Mouse (Mus musculus) large intestine, adult 2 months (tissue): ENCODE data around the gene Gfap. TPM values are rescaled to one million over a fixed set of nuclear protein-coding genes. Genes with fewer than 3 reads are reported as not detected.

Source experiments
- DNase-seq: peaks from one replicate; pipeline ENCODE4 v3.0.0-alpha.2; 2012; ENCODE audit warnings: low read depth, low spot score
- WGBS: fragments of 180-500 bp; shearing (Covaris S2); methylation state at CpG from one replicate; pipeline ENCODE4 v1.1.7; 2018; 5-methylcytosine and 5-hydroxymethylcytosine counted together
- polyA plus RNA-seq: library from polyadenylated mRNA; depleted of rRNA; stranded (reverse); fragments of >200 nt; gene quantifications from 2 replicates; pipeline ENCODE4 v1.2.3, GENCODE M21; 2012; rRNA removed

Gfap gene
- 0.91 and 1.0 TPM in 2 replicates for polyA plus RNA-seq

GRCm38 (mm10) chr11:102900763-102901162 lies at the start of gene Gfap:
Gfap (minus strand) TSS chr11:102900912.
- DNase-seq = peak; percentile 59
- 4% methylated on average over 7 of the region's 7 CpGs for WGBS

GRCm38 (mm10) chr11:102948043-102948961 lies 47.6 kb upstream of the Gfap start:
- WGBS = 5% methylated on average over 51 of the region's 51 CpGs
- no peak for DNase-seq

- WGBS = 8% methylated on average over 8 of the region's 8 CpGs
- DNase-seq = no peak
These were observed 46.3 kb upstream of the Gfap start for GRCm38 (mm10) chr11:102946992-102947343.

- DNase-seq = peak; percentile 35
- 2% methylated on average over 86 of the region's 87 CpGs for WGBS
These were observed 45.7 kb upstream of the Gfap start, which contains the start of gene C1ql1 for GRCm38 (mm10) chr11:102946265-102946991. C1ql1 (minus strand) TSS chr11:102946688.

- DNase-seq = no peak
- WGBS = 5% methylated on average over 53 of the region's 54 CpGs
These were observed 44.9 kb upstream of the Gfap start for GRCm38 (mm10) chr11:102945306-102946264.

GRCm38 (mm10) chr11:102941236-102941635 lies 40.5 kb upstream of the Gfap start:
- WGBS = 60% methylated on average over 6 of the region's 6 CpGs
- DNase-seq = no peak

- WGBS = 22% methylated on average over 13 of the region's 13 CpGs
- no peak for DNase-seq
These were observed 38.4 kb upstream of the Gfap start for GRCm38 (mm10) chr11:102939024-102939675.

GRCm38 (mm10) chr11:102937529-102938182 lies 36.9 kb upstream of the Gfap start:
- WGBS = 67% methylated on average over 3 of the region's 3 CpGs
- no peak for DNase-seq

- DNase-seq = no peak
- WGBS = 34% methylated on average over 4 of the region's 4 CpGs
These were observed 35.6 kb upstream of the Gfap start for GRCm38 (mm10) chr11:102936272-102936671.

GRCm38 (mm10) chr11:102930672-102931071 lies 30.0 kb upstream of the Gfap start:
- 85% methylated on average over 10 of the region's 10 CpGs for WGBS
- no peak for DNase-seq

- DNase-seq = peak; percentile 27
- 4% methylated on average over 10 of the region's 10 CpGs for WGBS
These were observed 24.6 kb upstream of the Gfap start for GRCm38 (mm10) chr11:102925351-102925717.

- peak; percentile 85 for DNase-seq
- under 1% methylated on average over 62 of the region's 62 CpGs for WGBS
These were observed 24.0 kb upstream of the Gfap start, which contains the start of gene Kif18b for GRCm38 (mm10) chr11:102924557-102925350. Kif18b (minus strand) TSS chr11:102925124.

- 77% methylated on average over 6 of the region's 6 CpGs for WGBS
- DNase-seq = no peak
These were observed 20.8 kb upstream of the Gfap start for GRCm38 (mm10) chr11:102921491-102921890.

GRCm38 (mm10) chr11:102918077-102918476 lies 17.4 kb upstream of the Gfap start:
- WGBS = 87% methylated on average over 4 of the region's 4 CpGs
- DNase-seq = no peak

GRCm38 (mm10) chr11:102915380-102915779 lies 14.7 kb upstream of the Gfap start:
- WGBS = 79% methylated on average over 9 of the region's 9 CpGs
- DNase-seq = no peak

- DNase-seq = no peak
- WGBS = 81% methylated on average over 7 of the region's 7 CpGs
These were observed 10.7 kb upstream of the Gfap start for GRCm38 (mm10) chr11:102911376-102911775.

- WGBS = 58% methylated on average over 7 of the region's 7 CpGs
- no peak for DNase-seq
These were observed 2.9 kb upstream of the Gfap start for GRCm38 (mm10) chr11:102903654-102904053.

GRCm38 (mm10) chr11:102902107-102902506 lies 1.4 kb upstream of the Gfap start:
- 81% methylated on average over 5 of the region's 5 CpGs for WGBS
- DNase-seq = no peak
